8 mouse cellular contexts compared by ENCODE assay signal in genomic region chr14:105815827-105816226, GRCm38 (mm10).
A peak's percentile ranks its signal among the peaks of the same experiment; 100 is the strongest.
DNase-seq lines count a peak whose midpoint lies in the region; ATAC-seq lines count a peak whose summit lies in the region.

No protein-coding gene starts in this region.

- H3K27me3 ChIP-seq in hindbrain, embryonic 14.5 days (ENCODE audit: control insufficient read depth, insufficient read depth, low read length) = no peaks in the 10 kb centered on the region
- no peaks in the 10 kb centered on the region for H3K27me3 ChIP-seq in liver, embryonic 11.5 days (replicated peaks; ENCODE audit: control insufficient read depth, insufficient read depth, low read length)

- H3K36me3 ChIP-seq in hindbrain, embryonic 14.5 days (replicated peaks; ENCODE audit: control insufficient read depth, insufficient read depth) = no peaks in the 10 kb centered on the region
- no peaks in the 10 kb centered on the region for H3K36me3 ChIP-seq in liver, embryonic 11.5 days (ENCODE audit: control insufficient read depth, insufficient read depth, low read length)

- no peak overlapping the region for H3K27ac ChIP-seq in hindbrain, embryonic 14.5 days
- H3K27ac ChIP-seq in liver, embryonic 11.5 days (ENCODE audit: low read depth, low read length) = no peak overlapping the region

- peak; percentile 31 for DNase-seq in adrenal gland, postnatal 14 days
- no peak for DNase-seq in adrenal gland, adult 8-10 months
- peak; percentile 37 for DNase-seq in brain, adult 2 months (ENCODE audit: low read depth, low spot score)
- no peak for DNase-seq in hindbrain, embryonic 14.5 days (ENCODE audit: low spot score)
- DNase-seq in liver, embryonic 11.5 days (ENCODE audit: low spot score) = no peak
- peak; percentile 43 for DNase-seq in retina, embryonic 14.5 days (ENCODE audit: low spot score)

- peaks cover 12% of the 10 kb centered on the region; the same call in 1 of the 2 replicates for H3K4me1 ChIP-seq in hindbrain, embryonic 14.5 days (replicated peaks; ENCODE audit: control insufficient read depth, insufficient read depth, low read length)
- no peaks in the 10 kb centered on the region; the same call in 1 of the 2 replicates for H3K4me1 ChIP-seq in liver, embryonic 11.5 days (replicated peaks; ENCODE audit: control insufficient read depth, insufficient read depth, low read length)

- H3K9ac ChIP-seq in hindbrain, embryonic 14.5 days = no peak overlapping the region
- no peak overlapping the region for H3K9ac ChIP-seq in liver, embryonic 11.5 days (ENCODE audit: low read depth, low read length)

- peak overlapping the region; percentile 53 for H3K4me2 ChIP-seq in hindbrain, embryonic 14.5 days (replicated peaks)
- H3K4me2 ChIP-seq in liver, embryonic 11.5 days = peak overlapping the region; percentile 49

- WGBS in hindbrain, embryonic 14.5 days = 10% methylated on average over 6 of the region's 6 CpGs
- WGBS in liver, embryonic 11.5 days = 32% methylated on average over 6 of the region's 6 CpGs

- H3K4me3 ChIP-seq in hindbrain, embryonic 14.5 days (replicated peaks; ENCODE audit: low read length) = peak overlapping the region; percentile 21
- 0 out of 2 replicates have a peak overlapping the region, but pooled peaks have one; percentile 3 for H3K4me3 ChIP-seq in liver, embryonic 11.5 days (ENCODE audit: low read depth, low read length)

- ATAC-seq in hindbrain, embryonic 14.5 days (ENCODE audit: low FRiP score) = no peak; the same call in 1 of the 2 replicates
- ATAC-seq in liver, embryonic 11.5 days (replicated peaks; ENCODE audit: low FRiP score) = no peak
- no peak for ATAC-seq in megakaryocyte progenitor cell, adult 5-6 weeks (replicated peaks; ENCODE audit: poor library complexity)
- ATAC-seq in granulocyte monocyte progenitor cell, adult 5-6 weeks (replicated peaks; ENCODE audit: poor library complexity, severe bottlenecking) = no peak

- no peaks in the 10 kb centered on the region for H3K9me3 ChIP-seq in hindbrain, embryonic 14.5 days (ENCODE audit: control insufficient read depth, low read length)
- H3K9me3 ChIP-seq in liver, embryonic 11.5 days (ENCODE audit: control insufficient read depth, low read length) = no peaks in the 10 kb centered on the region

Comparison
In these comparisons a context has a peak if more than half of its experiments do, and no peak if none do; other contexts are left out.
1. DNase-seq: peak in adrenal gland, postnatal 14 days (single experiment), brain, adult 2 months (single experiment) and retina, embryonic 14.5 days (single experiment); none in adrenal gland, adult 8-10 months (single experiment), hindbrain, embryonic 14.5 days (single experiment) and liver, embryonic 11.5 days (single experiment).